Mouse (Mus musculus): ENCODE results near the gene Sufu.

- TF ChIP-seq POLR2AphosphoS2 (IDR thresholded peaks at IDR 0.05; ENCODE audit: insufficient read length, low read depth): no peak
- TF ChIP-seq POLR2A (IDR thresholded peaks at IDR 0.05; ENCODE audit: insufficient read length, low read depth): no peak
- no peak for TF ChIP-seq MAX (IDR thresholded peaks at IDR 0.05; ENCODE audit: low read depth)
- no peak for TF ChIP-seq USF1 (IDR thresholded peaks at IDR 0.05; ENCODE audit: low read depth)
- no peak for TF ChIP-seq E2F4 (IDR thresholded peaks at IDR 0.05; ENCODE audit: insufficient read depth)
- no peak for TF ChIP-seq SRF (IDR thresholded peaks at IDR 0.05; ENCODE audit: control insufficient read depth, insufficient read length, low read depth)
- TF ChIP-seq MYOG (IDR thresholded peaks at IDR 0.05; ENCODE audit: control insufficient read depth in 1 of 3, insufficient read depth in 1 of 3, insufficient read length in 2 of 3, low read depth in 2 of 3): no peak
- no peak for TF ChIP-seq TCF12 (IDR thresholded peaks at IDR 0.05; ENCODE audit: insufficient read depth, poor library complexity, severe bottlenecking)
Observed at GRCm38 (mm10) chr19:46529601-46530448, 133.1 kb downstream of the Sufu start.
